Mouse (Mus musculus) G1E (cell line): ENCODE measurements around the gene Rab3c. TPM values are rescaled to one million over a fixed set of nuclear protein-coding genes. Genes with fewer than 3 reads are reported as not detected.

Source experiments
- ATAC-seq: 2 replicates; pipeline ENCODE4 v1.8.0; 2016; ENCODE audit warnings: mild to moderate bottlenecking; ENCODE audit not compliant: insufficient number of reproducible peaks, poor library complexity, low FRiP score, severe bottlenecking; ENCODE audit errors: extremely low read depth
- DNase-seq: peaks from one replicate; pipeline ENCODE4 v3.0.0; 2012; ENCODE audit warnings: low spot score
- H3K27me3 ChIP-seq: 2 replicates; pipeline ENCODE4 v1.6.1; 2012; ENCODE audit warnings: mild to moderate bottlenecking, low read length, inconsistent platforms; ENCODE audit not compliant: insufficient read depth
- H3K36me3 ChIP-seq: replicated peaks from 2 replicates; pipeline ENCODE3; 2012; ENCODE audit warnings: mild to moderate bottlenecking, inconsistent platforms
- H3K4me1 ChIP-seq: 2 replicates; pipeline ENCODE4 v1.6.1; 2012; ENCODE audit warnings: low read depth, low read length, inconsistent platforms, mixed read lengths; ENCODE audit not compliant: insufficient read depth
- H3K4me3 ChIP-seq: 2 replicates; pipeline ENCODE4 v1.5.1; 2012; ENCODE audit warnings: low read depth, mild to moderate bottlenecking, inconsistent platforms, low read length, moderate library complexity, mixed read lengths
- H3K9me3 ChIP-seq: replicated peaks from 2 replicates; pipeline ENCODE4 v1.6.1; 2012; ENCODE audit warnings: inconsistent platforms
- CTCF ChIP-seq: IDR thresholded peaks from 2 replicates; pipeline ENCODE4 v1.5.1; 2012; ENCODE audit warnings: low read depth, low read length, inconsistent platforms, mixed read lengths
- GATA1 ChIP-seq: IDR thresholded peaks from 2 replicates; pipeline ENCODE4 v1.6.1; 2012; ENCODE audit warnings: borderline replicate concordance, low read length, inconsistent platforms, mixed read lengths
- GATA2 ChIP-seq: IDR thresholded peaks from 2 replicates; pipeline ENCODE4 v1.6.1; 2012; ENCODE audit warnings: low read depth, low read length, inconsistent platforms, borderline replicate concordance
- POLR2AphosphoS5 ChIP-seq: IDR thresholded peaks from 2 replicates; pipeline ENCODE4 v1.6.1; 2012; ENCODE audit warnings: low read depth, low read length, inconsistent platforms; ENCODE audit not compliant: insufficient replicate concordance
- TAL1 ChIP-seq: conservative IDR thresholded peaks from 2 replicates; pipeline ENCODE4 v1.6.1; 2012; ENCODE audit warnings: low read depth, low read length, inconsistent platforms, mixed read lengths
- polyA plus RNA-seq: library from polyadenylated mRNA; stranded (reverse); fragments of >175 nt; gene quantifications from 2 replicates; pipeline ENCODE4 v1.2.3, GENCODE M21; 2012
- total RNA-seq, 2 experiments: library from RNA; stranded (forward) in 1 of 2; stranded (reverse) in 1 of 2; fragments of 200-1000 nt in 1 of 2; fragments of >200 nt in 1 of 2; fragmentation: Nextera tagmentation in 1 of 2; gene quantifications; 2 replicates each; pipeline ENCODE4 v1.2.3; 2014 to 2017

Gene Rab3c
- total and polyA plus RNA-seq, 3 experiments, result 0.27 TPM; not detected in 2

- TF ChIP-seq TAL1, result no peak
- no peak for TF ChIP-seq GATA1
- TF ChIP-seq GATA2, result no peak
- TF ChIP-seq CTCF, result no peak
- TF ChIP-seq POLR2AphosphoS5, result no peak
- Histone ChIP-seq H3K4me1 (no peaks in the 10 kb centered on the region), H3K9me3 (no peaks in the 10 kb centered on the region), H3K27me3 (peaks cover 5% of the 10 kb centered on the region; the same call in 1 of the 2 replicates), H3K4me3 (no peak overlapping the region), H3K36me3 (no peaks in the 10 kb centered on the region)
- no peak for ATAC-seq
- no peak for DNase-seq
Observed at GRCm38 (mm10) chr13:110039170-110039569, 241.6 kb downstream of the Rab3c start.

DNA sequence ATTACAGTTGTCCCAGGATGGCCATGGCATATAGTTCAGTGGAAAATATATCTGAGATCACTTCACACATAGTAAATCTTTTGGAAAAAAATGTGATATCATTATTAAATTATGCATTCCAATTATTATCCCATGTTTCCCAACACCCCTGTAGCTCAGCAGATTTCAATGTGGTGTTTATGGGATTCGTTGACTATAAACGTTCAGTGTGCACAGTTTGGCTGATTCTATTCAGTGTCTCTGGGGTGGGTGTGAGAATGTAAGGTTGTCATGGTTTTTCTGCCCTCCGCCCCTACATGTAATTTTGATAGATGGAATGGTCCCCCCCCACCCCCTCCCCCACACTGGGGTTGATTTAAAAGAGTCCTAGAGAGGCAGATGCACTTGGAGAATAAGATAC is 242.3 kb downstream of the Rab3c start:
- Histone ChIP-seq H3K36me3 (no peaks in the 10 kb centered on the region), H3K4me1 (no peaks in the 10 kb centered on the region), H3K9me3 (no peaks in the 10 kb centered on the region), H3K27me3 (peaks cover 10% of the 10 kb centered on the region; the same call in 1 of the 2 replicates), H3K4me3 (no peak overlapping the region)
- DNase-seq (no peak), ATAC-seq (no peak)
- TF ChIP-seq POLR2AphosphoS5 (no peak), CTCF (no peak)

DNA sequence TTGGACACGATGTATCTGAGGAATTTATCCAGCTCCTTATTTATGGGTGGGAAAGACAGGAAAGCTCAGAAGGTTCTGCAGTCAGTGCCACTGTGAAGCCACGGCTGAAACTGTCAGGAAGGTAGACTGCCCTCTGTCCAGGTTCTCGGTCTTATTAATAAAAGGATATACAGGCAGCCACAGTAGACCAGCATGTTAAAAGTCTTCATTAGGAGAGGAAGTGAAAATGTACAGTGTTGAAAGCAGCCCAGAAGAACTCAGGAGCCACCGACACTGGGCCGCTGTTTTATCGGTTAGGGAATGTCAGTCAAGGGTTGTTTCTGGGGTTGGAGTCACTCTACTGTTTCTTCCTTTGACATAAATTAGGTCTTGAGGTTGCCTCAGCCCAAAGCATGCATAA is 245.9 kb downstream of the Rab3c start:
- Histone ChIP-seq H3K4me3 (no peak overlapping the region), H3K36me3 (no peaks in the 10 kb centered on the region), H3K9me3 (no peaks in the 10 kb centered on the region), H3K4me1 (no peaks in the 10 kb centered on the region), H3K27me3 (peaks cover 12% of the 10 kb centered on the region)
- DNase-seq (no peak), ATAC-seq (no peak)
- no peak for TF ChIP-seq CTCF

GRCm38 (mm10) chr13:110034041-110034440 is 246.8 kb downstream of the Rab3c start:
- H3K27me3 ChIP-seq, result peaks cover 12% of the 10 kb centered on the region
- H3K36me3 ChIP-seq, result no peaks in the 10 kb centered on the region
- H3K4me1 ChIP-seq, result no peaks in the 10 kb centered on the region
- ATAC-seq (no peak), DNase-seq (no peak)
- H3K9me3 ChIP-seq, result no peaks in the 10 kb centered on the region
- TF ChIP-seq POLR2AphosphoS5 (no peak), GATA1 (no peak), GATA2 (no peak), CTCF (no peak), TAL1 (no peak)
- H3K4me3 ChIP-seq, result no peak overlapping the region

DNA sequence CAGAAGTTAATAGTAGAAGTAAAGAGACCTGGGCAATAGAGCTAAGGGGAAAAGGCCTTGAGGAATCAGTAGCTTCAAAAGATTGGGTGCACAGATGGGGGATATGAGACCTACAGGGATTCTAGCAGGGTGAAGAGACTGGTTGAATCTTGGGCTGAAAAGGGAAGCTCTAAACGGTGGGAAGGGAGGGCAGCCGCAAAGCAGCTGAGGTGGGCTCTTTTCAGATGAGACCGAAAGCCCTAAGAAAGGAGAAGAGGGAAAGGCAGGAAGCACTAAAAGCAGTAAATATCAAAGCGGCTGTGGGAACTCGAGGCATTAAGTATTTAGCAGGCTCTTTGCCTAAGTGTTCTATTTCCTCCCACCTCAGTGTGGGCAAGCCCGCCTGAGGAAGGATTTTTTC is 248.9 kb downstream of the Rab3c start:
- Histone ChIP-seq H3K4me1 (no peaks in the 10 kb centered on the region), H3K27me3 (peaks cover 10% of the 10 kb centered on the region; the same call in 1 of the 2 replicates), H3K9me3 (no peaks in the 10 kb centered on the region), H3K36me3 (no peaks in the 10 kb centered on the region), H3K4me3 (no peak overlapping the region)
- no peak for ATAC-seq
- TF ChIP-seq GATA2 (no peak), TAL1 (no peak), GATA1 (no peak), POLR2AphosphoS5 (no peak), CTCF (no peak)
- DNase-seq, result no peak

GRCm38 (mm10) chr13:110031061-110031460 is 249.7 kb downstream of the Rab3c start:
- Histone ChIP-seq H3K4me3 (no peak overlapping the region), H3K36me3 (no peaks in the 10 kb centered on the region), H3K9me3 (no peaks in the 10 kb centered on the region), H3K4me1 (no peaks in the 10 kb centered on the region), H3K27me3 (peaks cover 11% of the 10 kb centered on the region; the same call in 1 of the 2 replicates)
- TF ChIP-seq GATA2 (no peak), GATA1 (no peak), TAL1 (no peak), POLR2AphosphoS5 (no peak), CTCF (no peak)
- ATAC-seq, result no peak
- no peak for DNase-seq

- Histone ChIP-seq H3K9me3 (peaks cover 5% of the 10 kb centered on the region; the same call in 1 of the 2 replicates), H3K36me3 (no peaks in the 10 kb centered on the region), H3K4me1 (no peaks in the 10 kb centered on the region), H3K27me3 (peaks cover 29% of the 10 kb centered on the region), H3K4me3 (no peak overlapping the region)
- no peak for TF ChIP-seq TAL1
- ATAC-seq, result no peak
- no peak for DNase-seq
Observed at GRCm38 (mm10) chr13:110024381-110025161, 256.2 kb downstream of the Rab3c start.
